Mouse (Mus musculus) midbrain, embryonic 11.5 days (tissue): ENCODE measurements around the gene Dclk3. TPM values are rescaled to one million over a fixed set of nuclear protein-coding genes. Genes with fewer than 3 reads are reported as not detected.

Source experiments
- ATAC-seq: fragments of 200-750 bp; cut with Nextera tagmentation; 2 replicates; pipeline ENCODE4 v1.8.0; 2017; ENCODE audit warnings: moderate TSS enrichment, moderate library complexity; ENCODE audit not compliant: low FRiP score
- DNase-seq: peaks from one replicate; pipeline ENCODE4 v3.0.0; 2015; ENCODE audit warnings: low spot score; ENCODE audit errors: missing footprints
- H3K27ac ChIP-seq: fragments of 300-500 bp; sonication (generic); 2 replicates; pipeline ENCODE4 v1.5.1; 2014; ENCODE audit warnings: low read depth, low read length
- H3K27me3 ChIP-seq: fragments of 300-500 bp; sonication (generic); 2 replicates; pipeline ENCODE4 v1.6.1; 2014; ENCODE audit warnings: mild to moderate bottlenecking, low read length, moderate library complexity, mixed read lengths; ENCODE audit not compliant: control insufficient read depth, insufficient read depth
- H3K36me3 ChIP-seq: fragments of 300-500 bp; sonication (generic); 2 replicates; pipeline ENCODE4 v1.6.1; 2014; ENCODE audit warnings: mild to moderate bottlenecking, low read length, moderate library complexity, mixed read lengths; ENCODE audit not compliant: control insufficient read depth, insufficient read depth
- H3K4me1 ChIP-seq: fragments of 300-500 bp; sonication (generic); 2 replicates; pipeline ENCODE4 v1.6.1; 2014; ENCODE audit warnings: low read length; ENCODE audit not compliant: control insufficient read depth, insufficient read depth
- H3K4me2 ChIP-seq: fragments of 300-500 bp; sonication (generic); 2 replicates; pipeline ENCODE4 v1.6.1; 2014; ENCODE audit warnings: mild to moderate bottlenecking, moderate library complexity
- H3K4me3 ChIP-seq: fragments of 300-500 bp; sonication (generic); 2 replicates; pipeline ENCODE4 v1.5.1; 2014; ENCODE audit warnings: low read depth, low read length
- H3K9ac ChIP-seq: fragments of 300-500 bp; sonication (generic); 2 replicates; pipeline ENCODE4 v1.6.1; 2014; ENCODE audit warnings: low read length
- H3K9me3 ChIP-seq: fragments of 300-500 bp; sonication (generic); 2 replicates; pipeline ENCODE4 v1.6.1; 2016; ENCODE audit warnings: low read length; ENCODE audit not compliant: control insufficient read depth
- WGBS: fragments of 180-500 bp; shearing (Covaris S2); extraction: QIAGEN DNeasy Blood & Tissue Kit; methylation state at CpG from one replicate; pipeline ENCODE4 v1.1.7; 2014; 5-methylcytosine and 5-hydroxymethylcytosine counted together
- polyA plus RNA-seq: library from polyadenylated mRNA; unstranded; fragments of >200 nt; fragmentation: Nextera tagmentation; extraction: Ambion mirVana; gene quantifications from 2 replicates; pipeline ENCODE4 v1.2.1, GENCODE M21; 2014

Gene Dclk3
- polyA plus RNA-seq, 1 experiment from 2014 or later: 0.18 TPM

DNA sequence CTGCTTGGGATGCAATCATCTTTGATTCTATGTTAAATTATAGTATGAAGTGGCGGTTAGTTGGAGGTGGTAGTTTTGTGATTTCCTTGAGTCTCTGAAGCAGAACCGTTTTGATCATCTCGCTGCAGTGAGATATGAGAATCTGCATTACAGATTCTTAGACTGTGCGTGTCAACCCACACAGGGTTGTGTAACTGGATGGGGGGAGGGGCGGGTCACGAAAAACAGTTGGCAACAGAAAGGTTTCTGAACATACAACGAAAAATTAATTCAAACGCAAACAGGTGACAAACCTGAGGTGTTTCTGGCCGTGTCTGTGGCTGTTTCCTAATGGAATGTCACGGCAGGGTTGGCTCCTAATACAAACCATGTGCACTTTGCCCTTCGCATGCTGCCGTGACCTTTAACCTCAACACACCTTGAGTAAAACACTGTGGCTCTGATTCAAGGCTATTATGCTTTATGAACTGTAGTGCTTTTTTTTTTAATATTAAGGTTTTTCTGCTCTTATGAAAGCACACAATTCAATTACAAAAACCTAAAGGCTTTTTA lies 12.0 kb downstream of the Dclk3 start:
- H3K27ac ChIP-seq: no peak overlapping the region
- no peaks in the 10 kb centered on the region for H3K9me3 ChIP-seq
- ATAC-seq (no peak), DNase-seq (no peak)
- H3K9ac ChIP-seq: no peak overlapping the region
- H3K4me2 ChIP-seq: no peak overlapping the region
- H3K27me3 ChIP-seq: no peaks in the 10 kb centered on the region
- no peaks in the 10 kb centered on the region for H3K36me3 ChIP-seq
- H3K4me3 ChIP-seq: no peak overlapping the region
- WGBS: 89% methylated on average over 12 of the region's 12 CpGs
- H3K4me1 ChIP-seq: no peaks in the 10 kb centered on the region

DNA sequence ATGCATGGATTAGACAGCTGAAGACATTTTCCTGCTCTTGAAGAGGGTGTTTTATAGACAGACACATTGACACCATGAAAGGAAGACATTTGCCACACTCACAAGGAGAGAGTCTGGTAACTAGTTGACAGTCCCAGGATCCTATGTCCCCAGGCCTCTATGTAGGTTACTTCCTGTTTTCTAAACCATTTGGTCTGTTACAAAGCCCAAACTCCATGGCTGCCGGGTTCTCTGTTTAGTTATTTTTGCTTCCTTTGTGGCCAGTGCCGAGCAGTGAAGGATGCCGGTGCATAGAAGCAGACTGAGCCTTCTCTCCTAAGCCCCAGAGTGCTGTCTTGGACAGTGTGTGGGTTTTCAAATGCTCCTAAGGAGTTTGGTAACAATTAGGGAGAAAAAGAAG lies 15.0 kb downstream of the Dclk3 start:
- Histone ChIP-seq H3K4me2 (no peak overlapping the region), H3K4me1 (no peaks in the 10 kb centered on the region), H3K27ac (no peak overlapping the region), H3K4me3 (no peak overlapping the region), H3K27me3 (no peaks in the 10 kb centered on the region), H3K36me3 (no peaks in the 10 kb centered on the region), H3K9me3 (no peaks in the 10 kb centered on the region), H3K9ac (no peak overlapping the region)
- 68% methylated on average over 3 of the region's 3 CpGs for WGBS
- DNase-seq (no peak), ATAC-seq (no peak)

DNA sequence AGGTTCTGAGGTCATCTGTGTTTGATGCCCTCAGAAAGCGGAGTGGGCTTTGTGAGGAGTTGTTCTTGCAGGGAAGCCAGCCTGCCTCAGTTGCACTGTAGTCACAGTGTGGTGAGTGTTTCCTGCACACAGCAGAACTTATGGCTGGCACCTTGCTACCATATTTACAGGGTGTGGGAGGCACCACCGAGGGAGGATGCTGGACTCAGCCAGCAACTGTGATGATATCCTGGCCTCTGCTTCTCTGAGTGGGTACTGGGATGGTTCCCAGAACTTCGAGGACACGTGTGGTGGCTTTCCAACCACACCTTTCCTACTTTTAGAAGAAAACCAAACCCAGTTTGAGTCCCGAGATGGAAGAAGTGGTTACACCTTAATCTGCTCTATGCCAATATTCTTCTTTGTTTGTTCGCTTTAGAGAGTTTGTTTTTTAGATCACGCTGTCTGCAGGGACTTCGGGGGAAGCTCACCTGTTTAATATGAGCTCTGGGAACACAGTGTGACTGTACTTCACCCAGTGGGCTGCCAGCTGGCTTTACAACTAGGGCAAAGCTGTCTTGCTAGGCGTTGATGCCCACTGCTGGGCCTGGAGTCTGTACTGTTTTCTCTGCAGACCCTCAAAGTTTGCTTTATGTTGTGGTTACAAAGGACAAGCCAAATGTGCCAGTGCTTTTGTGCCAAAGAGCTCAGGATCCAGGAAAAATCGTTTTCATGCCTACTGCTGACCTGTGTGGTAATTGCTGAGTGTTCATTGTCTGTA lies 18.5 kb downstream of the Dclk3 start:
- 83% methylated on average over 10 of the region's 10 CpGs for WGBS
- no peak overlapping the region for H3K9ac ChIP-seq
- H3K36me3 ChIP-seq: no peaks in the 10 kb centered on the region
- H3K9me3 ChIP-seq: no peaks in the 10 kb centered on the region
- H3K4me3 ChIP-seq: no peak overlapping the region
- no peak overlapping the region for H3K27ac ChIP-seq
- DNase-seq (no peak), ATAC-seq (no peak)
- no peak overlapping the region for H3K4me2 ChIP-seq
- peaks cover 4% of the 10 kb centered on the region; the same call in 1 of the 2 replicates for H3K4me1 ChIP-seq
- no peaks in the 10 kb centered on the region for H3K27me3 ChIP-seq

DNA sequence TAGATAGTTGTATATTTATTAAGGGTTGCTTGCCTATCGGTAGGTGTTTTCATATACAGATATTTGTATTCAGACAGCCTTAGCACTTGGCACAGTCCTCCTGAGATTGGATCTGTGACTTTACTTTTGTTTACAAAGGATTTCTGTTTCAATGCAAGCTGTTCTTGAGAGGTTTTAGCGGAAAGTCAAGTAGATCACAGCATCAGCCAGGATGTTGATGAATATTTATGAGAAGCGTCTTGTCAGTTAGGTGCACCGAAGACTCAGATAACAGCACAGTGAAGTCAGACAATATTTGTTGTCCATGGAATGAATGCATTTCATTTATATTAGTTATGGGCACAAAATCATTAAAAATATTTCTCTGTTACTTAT lies 19.0 kb downstream of the Dclk3 start:
- Histone ChIP-seq H3K27me3 (no peaks in the 10 kb centered on the region), H3K9ac (no peak overlapping the region), H3K36me3 (no peaks in the 10 kb centered on the region), H3K27ac (no peak overlapping the region), H3K9me3 (no peaks in the 10 kb centered on the region), H3K4me2 (no peak overlapping the region), H3K4me3 (no peak overlapping the region), H3K4me1 (peaks cover 4% of the 10 kb centered on the region; the same call in 1 of the 2 replicates)
- DNase-seq: no peak
- ATAC-seq: no peak
- WGBS: 61% methylated on average over 4 of the region's 4 CpGs

DNA sequence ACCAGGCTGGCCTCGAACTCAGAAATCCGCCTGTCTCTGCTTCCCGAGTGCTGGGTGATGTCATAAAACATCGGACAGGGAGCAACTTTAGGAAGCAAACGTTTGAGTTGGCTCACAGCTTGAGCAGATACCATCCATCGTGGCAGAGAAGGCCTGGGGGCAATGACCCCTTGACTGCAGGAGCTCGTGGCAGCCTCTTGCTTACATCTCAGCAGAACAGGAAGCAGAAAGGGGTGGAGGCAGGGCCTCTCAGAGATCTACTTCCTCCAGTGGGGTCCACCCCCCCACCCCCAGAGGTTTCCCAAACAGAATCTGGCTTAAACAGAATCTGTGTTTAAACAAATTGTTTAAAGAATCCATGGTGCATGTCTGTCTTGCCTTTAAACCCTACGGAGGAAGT lies 20.6 kb downstream of the Dclk3 start:
- DNase-seq: peak; percentile 77
- H3K4me1 ChIP-seq: peaks cover 4% of the 10 kb centered on the region; the same call in 1 of the 2 replicates
- H3K27ac ChIP-seq: no peak overlapping the region
- H3K9ac ChIP-seq: no peak overlapping the region
- H3K4me3 ChIP-seq: no peak overlapping the region
- H3K4me2 ChIP-seq: no peak overlapping the region
- no peak for ATAC-seq
- no peaks in the 10 kb centered on the region for H3K27me3 ChIP-seq
- no peaks in the 10 kb centered on the region for H3K36me3 ChIP-seq
- H3K9me3 ChIP-seq: no peaks in the 10 kb centered on the region
- WGBS: 74% methylated on average over 8 of the region's 8 CpGs

DNA sequence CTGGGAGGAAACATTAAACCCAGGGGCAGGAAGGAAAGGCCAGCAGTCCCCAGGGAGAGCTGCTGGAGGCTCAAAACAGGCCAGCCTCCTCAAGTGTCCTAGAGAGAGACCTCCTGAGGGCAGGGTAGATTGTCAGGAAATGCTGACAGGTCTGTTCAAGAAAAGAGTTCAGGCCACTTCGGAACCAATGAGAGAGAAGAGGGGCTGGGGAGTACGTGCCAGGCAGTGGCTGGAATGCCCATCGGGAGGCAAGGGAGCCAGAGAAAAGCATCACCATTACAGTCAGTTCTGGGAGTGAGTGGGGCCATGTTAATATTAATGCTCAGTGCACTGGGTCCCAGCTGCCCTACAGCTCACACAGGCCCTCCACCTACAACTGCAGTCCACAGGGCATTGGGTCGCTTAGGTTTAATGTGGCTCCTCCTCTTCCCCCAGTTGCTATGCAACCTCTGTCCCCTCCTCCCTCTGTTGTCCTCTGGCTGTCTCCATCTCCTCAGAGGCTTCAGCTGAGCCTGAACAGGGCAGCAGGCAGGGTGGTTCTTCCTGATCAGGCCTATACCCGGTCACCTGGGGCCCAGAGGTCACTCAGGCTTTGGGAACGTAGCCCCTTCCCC lies 21.4 kb downstream of the Dclk3 start:
- no peak overlapping the region for H3K27ac ChIP-seq
- DNase-seq (peak; percentile 92), ATAC-seq (peak; percentile 95)
- no peaks in the 10 kb centered on the region for H3K9me3 ChIP-seq
- no peak overlapping the region for H3K9ac ChIP-seq
- H3K27me3 ChIP-seq: no peaks in the 10 kb centered on the region
- H3K4me3 ChIP-seq: no peak overlapping the region
- no peaks in the 10 kb centered on the region for H3K36me3 ChIP-seq
- 16% methylated on average over 6 of the region's 6 CpGs for WGBS
- H3K4me2 ChIP-seq: no peak overlapping the region
- H3K4me1 ChIP-seq: peaks cover 4% of the 10 kb centered on the region; the same call in 1 of the 2 replicates

DNA sequence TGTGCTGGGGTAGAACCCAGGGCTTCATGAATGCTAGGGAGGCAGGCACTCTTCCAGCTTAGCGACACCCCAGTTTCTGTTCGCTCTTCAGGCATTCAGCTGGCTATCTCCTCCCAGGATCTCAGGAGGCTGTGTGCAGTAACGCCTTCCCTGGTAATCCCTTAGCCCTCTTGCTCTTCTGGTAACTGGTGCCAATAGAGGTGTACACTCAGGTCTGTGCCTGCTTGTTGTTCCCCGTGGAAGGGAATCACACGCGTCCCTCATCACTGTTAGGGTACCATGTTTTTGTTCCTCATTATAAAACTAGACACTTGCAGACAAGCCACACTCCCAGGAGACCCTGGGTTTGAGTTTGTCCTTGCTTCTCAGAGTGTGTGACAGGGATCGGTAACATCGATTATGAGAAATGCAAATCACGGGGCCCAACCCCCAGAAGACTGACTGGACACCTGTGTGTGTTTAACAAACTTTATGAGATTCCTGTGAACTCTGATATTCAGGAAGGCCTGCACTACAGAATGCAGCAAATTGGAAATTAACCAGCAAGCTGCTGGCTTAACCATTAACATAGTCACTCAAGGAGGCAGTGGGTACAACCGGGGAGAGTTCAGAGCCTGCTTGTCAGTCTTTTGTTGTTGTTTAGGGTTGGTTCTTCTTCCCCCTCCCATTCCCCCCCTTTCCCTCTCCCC lies 22.7 kb downstream of the Dclk3 start:
- DNase-seq (peak; percentile 81), ATAC-seq (no peak)
- H3K9ac ChIP-seq: no peak overlapping the region
- H3K4me1 ChIP-seq: peaks cover 4% of the 10 kb centered on the region; the same call in 1 of the 2 replicates
- no peaks in the 10 kb centered on the region for H3K9me3 ChIP-seq
- no peaks in the 10 kb centered on the region for H3K27me3 ChIP-seq
- no peaks in the 10 kb centered on the region for H3K36me3 ChIP-seq
- H3K4me3 ChIP-seq: no peak overlapping the region
- H3K27ac ChIP-seq: no peak overlapping the region
- H3K4me2 ChIP-seq: no peak overlapping the region
- 76% methylated on average over 10 of the region's 10 CpGs for WGBS

DNA sequence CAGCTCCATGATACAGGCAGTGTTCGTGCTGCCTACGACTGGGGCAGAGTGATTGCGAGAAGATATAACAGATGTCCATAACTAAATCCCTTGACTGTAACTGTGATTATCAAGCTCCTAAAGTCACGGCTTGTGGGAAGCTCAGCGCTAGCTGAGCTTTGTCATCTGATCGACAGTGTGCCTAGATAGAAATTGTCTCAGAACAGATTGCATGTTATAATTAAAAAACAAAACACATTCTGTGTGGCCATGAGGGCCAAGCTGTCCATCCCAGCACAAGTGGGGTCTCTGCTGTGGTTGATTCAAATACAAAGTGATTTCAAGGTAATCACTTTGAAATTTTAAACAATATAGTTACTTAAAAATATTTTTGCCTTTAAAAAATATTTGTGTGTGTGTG lies 26.8 kb downstream of the Dclk3 start:
- no peak overlapping the region for H3K4me3 ChIP-seq
- WGBS: 89% methylated on average over 6 of the region's 6 CpGs
- ATAC-seq: no peak
- no peaks in the 10 kb centered on the region for H3K27me3 ChIP-seq
- no peaks in the 10 kb centered on the region for H3K9me3 ChIP-seq
- H3K27ac ChIP-seq: no peak overlapping the region
- no peak for DNase-seq
- H3K4me1 ChIP-seq: no peaks in the 10 kb centered on the region
- H3K9ac ChIP-seq: no peak overlapping the region
- H3K36me3 ChIP-seq: no peaks in the 10 kb centered on the region
- no peak overlapping the region for H3K4me2 ChIP-seq
